ENCODE assay signal across 8 mouse cellular contexts in genomic region chr11:40599956-40600772, GRCm38 (mm10).
A peak's percentile ranks its signal among the peaks of the same experiment; 100 is the strongest.
DNase-seq lines count a peak whose midpoint lies in the region; ATAC-seq and TF ChIP-seq lines count a peak whose summit lies in the region.

No protein-coding gene starts in this region.

- H3K9me3 ChIP-seq in forebrain, embryonic 13.5 days (replicated peaks), result no peaks in the 10 kb centered on the region
- no peaks in the 10 kb centered on the region for H3K9me3 ChIP-seq in neural tube, embryonic 14.5 days (ENCODE audit: control insufficient read depth, low read length)

- H3K27me3 ChIP-seq in forebrain, embryonic 13.5 days, result no peaks in the 10 kb centered on the region
- no peaks in the 10 kb centered on the region for H3K27me3 ChIP-seq in liver, adult 2 months (ENCODE audit: control insufficient read depth, insufficient read depth, low read length)
- H3K27me3 ChIP-seq in neural tube, embryonic 14.5 days (ENCODE audit: control insufficient read depth, insufficient read depth, low read length), result 0 out of 2 replicates have a peak, but pooled peaks cover 2% of the 10 kb centered on the region

- ATAC-seq in frontal cortex, adult (ENCODE audit: low TSS enrichment), result peak; percentile 75
- ATAC-seq in forebrain, embryonic 13.5 days, result no peak
- 0 out of 2 replicates have a peak, but pooled peaks have one; percentile 39 for ATAC-seq in neural tube, embryonic 14.5 days (ENCODE audit: low read depth)

- H3K36me3 ChIP-seq in forebrain, embryonic 13.5 days (ENCODE audit: poor library complexity, severe bottlenecking), result no peaks in the 10 kb centered on the region
- H3K36me3 ChIP-seq in liver, adult 2 months (ENCODE audit: control insufficient read depth, insufficient read depth, low read length), result no peaks in the 10 kb centered on the region
- no peaks in the 10 kb centered on the region for H3K36me3 ChIP-seq in neural tube, embryonic 14.5 days (ENCODE audit: control insufficient read depth, insufficient read depth, low read length)

- H3K4me2 ChIP-seq in forebrain, embryonic 13.5 days, result peak overlapping the region; percentile 21; the same call in 1 of the 2 replicates
- peak overlapping the region; percentile 12; the same call in 1 of the 2 replicates for H3K4me2 ChIP-seq in neural tube, embryonic 14.5 days (ENCODE audit: low read depth, low read length)

- no peak overlapping the region for H3K27ac ChIP-seq in forebrain, embryonic 13.5 days
- no peak overlapping the region for H3K27ac ChIP-seq in liver, adult 2 months (replicated peaks; ENCODE audit: insufficient read depth, low read depth, low read length)
- no peak overlapping the region for H3K27ac ChIP-seq in neural tube, embryonic 14.5 days (ENCODE audit: low read depth, low read length)

- WGBS in forebrain, embryonic 13.5 days, result 13% methylated on average over 15 of the region's 15 CpGs
- 4% methylated on average over 15 of the region's 15 CpGs for WGBS in liver, adult 2 months
- WGBS in neural tube, embryonic 14.5 days, result 13% methylated on average over 15 of the region's 15 CpGs

- no peak for DNase-seq in frontal cortex, postnatal 14 days (ENCODE audit: low spot score in 2 of 2)
- DNase-seq in urinary bladder, postnatal 14 days (ENCODE audit: low spot score), result peak; percentile 5
- DNase-seq in urinary bladder, postnatal 36 days (ENCODE audit: low spot score in 2 of 2), result no peak
- peak; percentile 13 for DNase-seq in liver, adult 2 months (ENCODE audit: extremely low read depth, low read depth, low spot score)
- DNase-seq in left cerebral cortex, adult 8-10 months (ENCODE audit: low spot score in 2 of 2), result no peak

- H3K4me3 ChIP-seq in forebrain, embryonic 13.5 days, result no peak overlapping the region
- no peak overlapping the region for H3K4me3 ChIP-seq in liver, adult 2 months (ENCODE audit: insufficient read depth, low read depth, low read length)
- no peak overlapping the region for H3K4me3 ChIP-seq in neural tube, embryonic 14.5 days (ENCODE audit: low read depth, low read length)

- no peak for TF ChIP-seq POLR2A in liver, adult 2 months (IDR thresholded peaks at IDR 0.05; ENCODE audit: extremely low read depth, insufficient read depth, low read length)

- H3K79me2 ChIP-seq in liver, adult 2 months (ENCODE audit: control insufficient read depth, insufficient read depth, low read length), result no peaks in the 10 kb centered on the region

- H3K9ac ChIP-seq in forebrain, embryonic 13.5 days, result no peak overlapping the region
- no peak overlapping the region for H3K9ac ChIP-seq in liver, adult 2 months (ENCODE audit: low read depth, low read length)
- H3K9ac ChIP-seq in neural tube, embryonic 14.5 days (replicated peaks; ENCODE audit: low read depth, low read length), result no peak overlapping the region

- no peak for TF ChIP-seq CTCF in liver, adult 2 months (IDR thresholded peaks at IDR 0.05; ENCODE audit: low read depth, low read length)

- H3K4me1 ChIP-seq in forebrain, embryonic 13.5 days, result peaks cover 16% of the 10 kb centered on the region
- H3K4me1 ChIP-seq in liver, adult 2 months (ENCODE audit: control insufficient read depth, insufficient read depth, low read length), result peaks cover 2% of the 10 kb centered on the region
- peaks cover 7% of the 10 kb centered on the region for H3K4me1 ChIP-seq in neural tube, embryonic 14.5 days (ENCODE audit: control insufficient read depth, insufficient read depth, low read length)

Comparison
In these comparisons a context has a peak if more than half of its experiments do, and no peak if none do; other contexts are left out.
1. DNase-seq: peak in urinary bladder, postnatal 14 days (single experiment) and liver, adult 2 months (single experiment); none in frontal cortex, postnatal 14 days (0 of 2), urinary bladder, postnatal 36 days (0 of 2) and left cerebral cortex, adult 8-10 months (0 of 2).